ENCODE assay signal across 8 mouse cellular contexts in genomic region chr5:103778314-103779117, GRCm38 (mm10).
DNase-seq lines count a peak whose midpoint lies in the region; ATAC-seq and TF ChIP-seq lines count a peak whose summit lies in the region.

No protein-coding gene starts in this region.

- dilution Hi-C loops in CH12.LX (cut with MboI; ENCODE audit: extremely low pct_ligation_motif_present, extremely low pct_unique_long_range_greater_than_20kb, low sequenced_read_pairs) = no loop called here

- no peak overlapping the region for H3K9ac ChIP-seq in CH12.LX (ENCODE audit: insufficient read depth, low read depth)
- H3K9ac ChIP-seq in embryonic facial prominence, embryonic 14.5 days (ENCODE audit: low read depth, low read length) = peak overlapping the region; percentile 46; the same call in 1 of the 2 replicates
- H3K9ac ChIP-seq in hindbrain, embryonic 12.5 days = 0 out of 2 replicates have a peak overlapping the region, but pooled peaks have one; percentile 10

- ATAC-seq in embryonic facial prominence, embryonic 14.5 days (ENCODE audit: low read depth) = peak; percentile 80
- ATAC-seq in hindbrain, embryonic 12.5 days (ENCODE audit: low FRiP score) = peak; percentile 91
- ATAC-seq in megakaryocyte progenitor cell, adult 5-6 weeks (replicated peaks; ENCODE audit: poor library complexity) = peak; percentile 33

- TF ChIP-seq CTCF in CH12.LX (conservative IDR thresholded peaks at IDR 0.05 in 1 of 2, IDR thresholded peaks at IDR 0.05 in 1 of 2; ENCODE audit: low read depth in 2 of 2, low read length in 2 of 2) = no peak

- H3K9me3 ChIP-seq in CH12.LX (replicated peaks; ENCODE audit: low read length) = no peaks in the 10 kb centered on the region
- H3K9me3 ChIP-seq in embryonic facial prominence, embryonic 14.5 days (ENCODE audit: control insufficient read depth, low read length) = no peaks in the 10 kb centered on the region
- no peaks in the 10 kb centered on the region for H3K9me3 ChIP-seq in hindbrain, embryonic 12.5 days (replicated peaks)

- H3K4me3 ChIP-seq in CH12.LX (replicated peaks in 1 of 3; ENCODE audit: low read depth in 2 of 3, low read length in 2 of 3, poor library complexity in 1 of 3) = no peak overlapping the region
- peak overlapping the region; percentile 31 for H3K4me3 ChIP-seq in embryonic facial prominence, embryonic 14.5 days (ENCODE audit: low read depth, low read length)
- peak overlapping the region; percentile 14 for H3K4me3 ChIP-seq in hindbrain, embryonic 12.5 days

- in situ Hi-C loops in CH12.LX (cut with MboI; ENCODE audit: low pct_ligation_motif_present, low pct_unique_long_range_greater_than_20kb, low sequenced_read_pairs) = no loop called here

- no peak for TF ChIP-seq POLR2A in CH12.LX (IDR thresholded peaks at IDR 0.05; ENCODE audit: low read depth, low read length)

- peaks cover 31 to 90% of the 10 kb centered on the region in 2 experiments for H3K4me1 ChIP-seq in CH12.LX (ENCODE audit: control insufficient read depth in 1 of 2, insufficient read depth in 2 of 2)
- peaks cover 29% of the 10 kb centered on the region for H3K4me1 ChIP-seq in embryonic facial prominence, embryonic 14.5 days (ENCODE audit: control insufficient read depth, insufficient read depth, low read length)
- H3K4me1 ChIP-seq in hindbrain, embryonic 12.5 days = peaks cover 63% of the 10 kb centered on the region

- no peak for TF ChIP-seq RAD21 in CH12.LX (IDR thresholded peaks at IDR 0.05; ENCODE audit: low read depth, low read length)

- DNase-seq in 3134 (ENCODE audit: extremely low read depth, insufficient read length, low spot score) = peak; percentile 52
- peak; percentile 67 for DNase-seq in CH12.LX (ENCODE audit: extremely low read depth)
- peak; percentile 86 for DNase-seq in embryonic facial prominence, embryonic 14.5 days (ENCODE audit: low spot score)
- peak; percentile 58 to 67 for DNase-seq in layer of hippocampus, postnatal 36 days
- no peak for DNase-seq in testis, postnatal 10 days (ENCODE audit: low spot score)
- no peak for DNase-seq in thymus, postnatal 25 days

- 5% methylated on average over 17 of the region's 17 CpGs for WGBS in embryonic facial prominence, embryonic 14.5 days
- WGBS in hindbrain, embryonic 12.5 days = 1% methylated on average over 17 of the region's 17 CpGs

- no peaks in the 10 kb centered on the region for H3K27me3 ChIP-seq in CH12.LX (replicated peaks)
- no peaks in the 10 kb centered on the region for H3K27me3 ChIP-seq in embryonic facial prominence, embryonic 14.5 days (replicated peaks; ENCODE audit: control insufficient read depth, insufficient read depth, low read length)
- no peaks in the 10 kb centered on the region for H3K27me3 ChIP-seq in hindbrain, embryonic 12.5 days

- peaks cover 8 to 55% of the 10 kb centered on the region in 2 experiments for H3K36me3 ChIP-seq in CH12.LX (replicated peaks in 1 of 2; ENCODE audit: control insufficient read depth in 1 of 2, insufficient read depth in 1 of 2, low read length in 1 of 2)
- H3K36me3 ChIP-seq in embryonic facial prominence, embryonic 14.5 days (ENCODE audit: control insufficient read depth, insufficient read depth, low read length) = peaks cover under 1% of the 10 kb centered on the region; the same call in 1 of the 2 replicates
- no peaks in the 10 kb centered on the region for H3K36me3 ChIP-seq in hindbrain, embryonic 12.5 days

- H3K79me2 ChIP-seq in CH12.LX (replicated peaks; ENCODE audit: control insufficient read depth, extremely low read depth, insufficient read depth, poor library complexity, severe bottlenecking) = peaks cover 97% of the 10 kb centered on the region

- H3K4me2 ChIP-seq in CH12.LX (ENCODE audit: insufficient read depth, low read depth, poor library complexity, severe bottlenecking) = peak overlapping the region; percentile 54; the same call in 1 of the 2 replicates
- H3K4me2 ChIP-seq in embryonic facial prominence, embryonic 14.5 days (ENCODE audit: low read depth, low read length) = peak overlapping the region; percentile 58
- H3K4me2 ChIP-seq in hindbrain, embryonic 12.5 days (replicated peaks) = peak overlapping the region; percentile 50

- peak overlapping the region; percentile 22; the same call in 1 of the 2 replicates for H3K27ac ChIP-seq in CH12.LX (ENCODE audit: insufficient read depth, low read depth)
- H3K27ac ChIP-seq in embryonic facial prominence, embryonic 14.5 days (replicated peaks; ENCODE audit: low read depth, low read length) = peak overlapping the region; percentile 57; the same call in 1 of the 2 replicates
- peak overlapping the region; percentile 81 for H3K27ac ChIP-seq in hindbrain, embryonic 12.5 days

- no peak for TF ChIP-seq EP300 in CH12.LX (IDR thresholded peaks at IDR 0.05; ENCODE audit: low read length)

TF ChIP-seq in CH12.LX, 34 proteins besides CTCF, POLR2A, EP300 and RAD21:
- TF ChIP-seq TBP (conservative IDR thresholded peaks at IDR 0.05; ENCODE audit: low read depth, low read length) (no peak), USF2 (conservative IDR thresholded peaks at IDR 0.05; ENCODE audit: low read depth, low read length) (peak; percentile 67), RCOR1 (conservative IDR thresholded peaks at IDR 0.05; ENCODE audit: low read depth, low read length) (no peak), USF1 (IDR thresholded peaks at IDR 0.05; ENCODE audit: low read depth, low read length) (peak; percentile 63), ELF1 (IDR thresholded peaks at IDR 0.05; ENCODE audit: low read depth, low read length) (no peak), ZNF384 (IDR thresholded peaks at IDR 0.05; ENCODE audit: low read depth, low read length) (no peak), MXI1 (IDR thresholded peaks at IDR 0.05; ENCODE audit: low read depth, low read length) (peak; percentile 8; the same call in 1 of the 2 replicates), GABPA (IDR thresholded peaks at IDR 0.05; ENCODE audit: insufficient replicate concordance, low read depth, low read length) (no peak), CHD2 (IDR thresholded peaks at IDR 0.05; ENCODE audit: low read length) (peak; percentile 29; the same call in 1 of the 2 replicates), ETS1 (conservative IDR thresholded peaks at IDR 0.05; ENCODE audit: low read depth, low read length) (no peak), JUND (conservative IDR thresholded peaks at IDR 0.05; ENCODE audit: low read depth, low read length) (no peak), MAFK (IDR thresholded peaks at IDR 0.05; ENCODE audit: insufficient replicate concordance, low read length) (no peak), NRF1 (IDR thresholded peaks at IDR 0.05; ENCODE audit: low read depth, low read length) (no peak), KAT2A (IDR thresholded peaks at IDR 0.05; ENCODE audit: insufficient replicate concordance, low read length) (no peak), BHLHE40 (IDR thresholded peaks at IDR 0.05; ENCODE audit: low read depth, low read length) (peak; percentile 72)
TF ChIP-seq in CH12.LX: peak in this region for 5.

Comparison
In these comparisons a context has a peak if more than half of its experiments do, and no peak if none do; other contexts are left out.
1. DNase-seq: peak in 3134 (single experiment), CH12.LX (single experiment), embryonic facial prominence, embryonic 14.5 days (single experiment) and layer of hippocampus, postnatal 36 days (2 of 2); none in testis, postnatal 10 days (single experiment) and thymus, postnatal 25 days (single experiment).
2. H3K27ac ChIP-seq: peak in every context shown above with its lines; median percentile 81 in hindbrain, embryonic 12.5 days; 57 in embryonic facial prominence, embryonic 14.5 days; 22 in CH12.LX.
3. H3K4me3 ChIP-seq: peak in embryonic facial prominence, embryonic 14.5 days (single experiment) and hindbrain, embryonic 12.5 days (single experiment); none in CH12.LX (0 of 3).
4. ATAC-seq: peak in every context shown above with its lines; median percentile 91 in hindbrain, embryonic 12.5 days; 80 in embryonic facial prominence, embryonic 14.5 days; 33 in megakaryocyte progenitor cell, adult 5-6 weeks.
5. Peak in every context shown above with its lines, with median percentiles within 50 percentile points of each other: H3K4me2 ChIP-seq.